Mouse (Mus musculus): Measurements from ENCODE around the gene Ano6.

DNA sequence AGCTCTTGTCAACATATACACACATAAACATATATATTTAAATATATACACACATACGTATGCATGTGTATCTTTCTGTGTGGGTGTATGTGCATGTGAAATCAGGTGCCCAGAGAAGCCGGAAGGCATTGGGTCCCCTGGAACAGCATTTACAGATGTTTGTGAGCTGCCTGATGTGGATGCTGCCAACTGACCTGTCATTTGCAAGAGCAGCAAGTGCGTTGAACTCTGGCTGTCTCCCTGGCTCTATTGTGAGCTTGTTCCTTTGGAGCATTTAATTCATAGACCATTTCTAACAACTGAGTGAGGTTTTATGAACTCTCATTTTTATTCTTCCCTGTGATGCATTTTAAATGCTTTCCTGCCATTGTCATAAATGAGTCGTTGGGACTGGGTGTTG is 91.8 kb downstream of the Ano6 start:
- TF ChIP-seq POLR2A (IDR thresholded peaks at IDR 0.05; ENCODE audit: insufficient read depth, low read depth, low read length) (no peak), CTCF (IDR thresholded peaks at IDR 0.05) (no peak)
